Mouse (Mus musculus) layer of hippocampus, postnatal 36 days (tissue): Measurements from ENCODE around the gene Clgn. TPM values are rescaled to one million over a fixed set of nuclear protein-coding genes. Genes with fewer than 3 reads are reported as not detected.

ENCODE experiments used
- DNase-seq, 2 experiments: peaks; one replicate each; pipeline ENCODE4 v3.0.0; 2022
- total RNA-seq, 2 experiments: library from RNA; stranded (reverse); gene quantifications; 2 replicates each; pipeline ENCODE4 v1.2.3; 2021

Clgn gene
- 1 to 10 TPM; 8.3 to 9.2 TPM for total RNA-seq

- DNase-seq: peak; percentile 75
Observed at GRCm38 (mm10) chr8:83389316-83390005, at the start of gene Clgn. Gene Clgn, plus strand, starts transcription at chr8:83389867.

DNA sequence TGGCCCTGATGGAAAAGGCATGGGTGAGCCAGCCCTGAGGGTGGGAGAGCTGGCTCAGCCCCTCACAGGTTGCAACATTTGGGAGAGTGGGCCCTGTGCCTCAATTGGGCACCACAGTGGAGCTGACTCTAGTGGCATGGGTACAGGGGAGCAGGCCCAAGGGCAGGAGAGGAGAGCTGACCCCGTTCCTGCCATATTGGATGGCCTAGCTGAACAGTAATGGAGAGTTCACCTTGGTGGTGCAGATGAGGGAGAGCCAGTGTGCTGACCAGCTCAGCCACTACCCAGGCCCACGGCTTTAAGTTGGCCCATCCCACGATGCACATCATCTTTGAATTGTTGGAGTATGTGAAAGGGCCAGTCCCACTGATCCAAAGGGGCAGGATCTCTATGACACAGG lies 47.6 kb upstream of the Clgn start:
- DNase-seq: no peak

DNA sequence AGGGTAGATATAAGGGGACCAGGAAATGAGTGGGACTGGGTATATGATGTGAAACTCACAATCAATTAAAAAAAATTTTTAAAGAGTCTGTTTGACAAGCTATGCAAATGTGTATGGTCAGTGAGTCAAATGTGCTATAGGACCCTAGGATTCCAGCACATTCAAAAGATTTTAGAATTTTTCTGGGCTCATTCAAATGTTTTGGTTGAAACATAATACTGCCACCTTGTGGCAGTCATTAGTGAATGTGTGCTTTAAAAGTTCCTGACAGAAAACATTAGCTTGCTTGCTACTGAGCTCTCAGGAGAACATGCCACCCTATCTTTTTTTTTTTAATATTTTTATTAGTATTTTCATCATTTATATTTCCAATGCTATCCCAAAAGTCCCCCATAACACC lies 47.0 kb upstream of the Clgn start:
- DNase-seq: no peak

DNA sequence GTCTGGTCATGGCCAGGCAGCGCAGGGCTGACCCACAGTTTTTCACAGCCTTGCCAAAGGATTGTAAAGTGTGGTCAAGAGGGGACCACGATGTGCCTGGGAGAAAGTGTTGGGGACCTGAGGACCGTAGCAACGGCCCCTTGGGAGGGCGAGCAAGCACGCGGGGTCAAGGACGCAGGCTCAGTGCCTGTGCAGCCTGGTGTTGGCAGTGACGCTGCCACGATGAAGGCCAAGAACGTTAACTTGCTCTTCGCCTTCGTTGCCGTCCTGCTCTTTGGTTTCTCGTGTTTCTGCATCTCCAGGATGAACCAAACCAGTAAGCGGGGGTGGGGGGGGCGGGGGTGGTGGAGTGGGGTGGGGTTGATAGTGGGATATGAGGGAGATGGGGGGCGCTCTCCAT lies 41.4 kb upstream of the Clgn start, which contains the start of gene Mgat4d:
TSS of gene Mgat4d (plus strand) at position 209 of the 400 bp plus-strand sequence.
- DNase-seq: no peak

- no peak for DNase-seq
Observed at GRCm38 (mm10) chr8:83351315-83351714, 38.4 kb upstream of the Clgn start.

- DNase-seq: no peak
Observed at GRCm38 (mm10) chr8:83363156-83363769, 26.4 kb upstream of the Clgn start.

GRCm38 (mm10) chr8:83377231-83377630 lies 12.4 kb upstream of the Clgn start:
- no peak for DNase-seq

DNA sequence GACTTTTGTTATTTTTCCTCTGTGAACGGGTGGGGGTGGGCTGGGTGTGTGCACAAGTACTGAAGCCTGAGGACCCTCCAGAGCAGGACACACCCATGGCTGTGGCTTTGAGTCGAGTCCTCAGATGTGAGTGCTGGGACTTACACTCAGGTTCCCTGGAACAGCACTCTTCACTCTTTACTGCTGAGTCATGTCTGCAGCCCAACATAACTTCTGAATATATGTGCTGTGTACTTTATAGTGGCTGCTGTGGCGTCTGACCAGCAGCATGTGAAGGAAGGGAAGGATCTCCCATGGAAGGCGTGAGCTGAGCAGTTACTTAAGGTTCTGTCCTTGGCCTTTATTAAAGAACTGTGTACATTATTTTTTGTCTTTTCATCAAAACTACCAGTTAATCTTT lies 9.5 kb upstream of the Clgn start:
- no peak for DNase-seq

DNA sequence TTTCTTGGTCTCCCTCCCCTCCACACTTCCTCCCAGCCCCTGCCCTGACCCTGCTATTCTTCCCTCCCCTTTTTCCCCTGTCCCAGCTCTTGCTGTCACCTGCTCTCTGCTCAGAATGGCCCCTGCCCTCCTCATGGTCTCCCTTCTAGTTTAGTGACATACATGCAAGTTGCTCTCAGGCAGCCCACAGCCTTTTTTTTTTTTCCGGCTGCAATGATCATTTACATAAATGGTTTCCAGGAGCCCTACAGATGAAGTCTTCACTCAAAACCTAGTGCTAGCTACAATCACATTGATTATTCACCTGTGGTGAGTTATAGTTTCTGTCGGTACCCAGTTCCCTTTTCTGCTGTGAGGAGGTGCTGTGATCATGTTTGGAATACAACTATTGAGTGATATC lies 8.7 kb upstream of the Clgn start:
- DNase-seq: no peak

DNA sequence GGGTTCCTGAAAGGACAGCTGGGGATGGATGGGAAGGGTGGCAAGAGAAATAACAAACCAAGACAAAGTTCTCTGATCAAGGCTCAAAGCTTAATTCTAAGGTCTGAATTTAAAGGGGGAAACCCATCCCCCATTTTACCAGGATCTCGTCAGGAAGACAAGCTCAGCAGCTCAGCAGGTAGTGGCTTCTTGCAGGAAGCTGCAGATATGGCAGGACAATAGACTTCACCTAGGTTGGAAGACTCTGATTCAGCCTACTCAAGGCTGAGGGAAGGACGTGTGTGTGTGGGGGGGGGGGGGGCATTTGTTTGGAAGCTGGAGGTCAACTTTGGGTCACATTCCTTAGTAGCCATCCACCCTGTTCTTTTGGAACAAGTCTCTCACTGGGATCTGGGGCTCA lies 6.8 kb upstream of the Clgn start:
- DNase-seq: no peak

- DNase-seq: no peak
Observed at GRCm38 (mm10) chr8:83390006-83390701, 487 bp downstream of the Clgn start.

DNA sequence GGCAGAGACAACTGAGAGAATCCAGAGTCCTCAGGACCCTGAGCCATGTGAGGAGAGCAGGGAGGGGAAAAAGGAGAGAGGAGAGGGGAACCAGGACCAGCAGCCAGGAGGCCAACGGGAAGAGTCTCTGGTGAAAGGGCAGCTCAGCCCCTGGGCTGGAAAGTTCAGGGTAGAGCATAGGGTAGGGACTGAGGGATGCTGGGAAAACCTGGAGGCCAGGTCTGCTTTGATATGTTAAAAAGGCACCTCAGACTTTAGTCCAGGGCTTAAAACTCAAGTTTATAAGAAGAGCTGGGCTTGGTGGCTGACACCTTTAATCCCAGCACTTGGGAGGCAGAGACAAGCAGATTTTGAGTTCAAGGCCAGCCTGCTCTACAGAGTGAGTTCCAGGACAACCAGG lies 2.9 kb downstream of the Clgn start:
- no peak for DNase-seq

GRCm38 (mm10) chr8:83394325-83394724 lies 4.7 kb downstream of the Clgn start:
- no peak for DNase-seq

- no peak for DNase-seq
Observed at GRCm38 (mm10) chr8:83396680-83397079, 7.0 kb downstream of the Clgn start.

DNA sequence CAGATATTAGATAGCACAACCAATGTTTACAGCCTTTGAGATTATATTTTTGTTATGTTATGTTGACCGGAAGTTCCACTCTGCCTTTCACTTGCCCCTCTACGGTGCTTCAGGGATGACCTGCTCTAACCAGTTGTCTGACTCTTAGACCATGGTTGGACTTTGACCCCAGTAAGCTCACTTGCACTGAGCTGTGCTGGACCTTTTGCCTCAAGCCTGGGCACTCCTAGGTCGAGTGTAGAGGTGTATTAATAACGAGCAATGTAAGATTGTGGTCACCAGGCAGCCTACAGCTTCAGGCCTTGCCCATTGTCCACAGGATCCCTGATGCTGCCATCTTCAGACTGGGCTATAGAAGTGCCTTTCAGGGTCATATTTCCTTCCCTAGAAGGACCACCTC lies 8.1 kb downstream of the Clgn start:
- DNase-seq: no peak

DNA sequence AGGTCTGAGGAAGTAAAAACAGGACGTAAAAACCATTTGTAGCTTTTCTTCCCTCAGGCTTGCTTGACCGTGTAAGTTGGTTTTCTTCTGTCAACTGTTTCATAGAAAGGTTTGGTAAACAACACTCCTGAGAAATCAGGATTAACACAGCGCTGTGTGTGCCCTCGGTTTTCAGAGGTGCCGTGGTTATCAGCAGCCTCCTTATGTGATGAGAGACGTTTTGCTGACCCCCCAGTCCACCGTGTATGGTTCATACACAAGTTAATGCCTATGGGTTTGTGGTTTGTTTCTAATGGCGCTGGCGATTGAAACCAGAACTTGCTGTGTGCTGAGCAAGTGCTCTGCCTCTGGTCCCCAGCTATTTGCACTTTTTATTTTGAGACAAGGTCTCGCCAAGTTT lies 15.9 kb downstream of the Clgn start:
- DNase-seq: no peak

- DNase-seq: no peak
Observed at GRCm38 (mm10) chr8:83406836-83407235, 17.2 kb downstream of the Clgn start.

- DNase-seq: no peak
Observed at GRCm38 (mm10) chr8:83408496-83408895, 18.8 kb downstream of the Clgn start.

DNA sequence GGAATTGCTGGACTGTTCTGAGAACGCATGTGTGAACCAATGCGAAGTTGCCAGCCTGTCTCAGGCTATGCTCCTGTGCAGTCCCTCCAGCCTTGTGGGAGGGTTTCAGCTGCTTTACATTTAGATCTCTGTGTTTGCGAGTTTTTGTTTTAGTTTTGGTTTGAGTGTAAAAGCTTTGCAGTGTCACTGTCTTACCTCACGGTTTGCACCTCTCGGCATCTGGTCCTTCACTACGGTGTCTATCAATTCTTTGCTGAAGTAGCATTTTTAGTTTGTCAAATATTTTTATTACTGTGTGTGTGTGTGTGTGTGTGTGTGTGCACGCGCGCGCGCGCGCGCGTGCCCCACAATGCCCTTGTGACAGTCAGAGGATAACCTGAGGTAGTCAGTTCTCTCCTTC lies 27.2 kb downstream of the Clgn start:
- no peak for DNase-seq

GRCm38 (mm10) chr8:83417970-83418369 lies 28.3 kb downstream of the Clgn start:
- no peak for DNase-seq

DNA sequence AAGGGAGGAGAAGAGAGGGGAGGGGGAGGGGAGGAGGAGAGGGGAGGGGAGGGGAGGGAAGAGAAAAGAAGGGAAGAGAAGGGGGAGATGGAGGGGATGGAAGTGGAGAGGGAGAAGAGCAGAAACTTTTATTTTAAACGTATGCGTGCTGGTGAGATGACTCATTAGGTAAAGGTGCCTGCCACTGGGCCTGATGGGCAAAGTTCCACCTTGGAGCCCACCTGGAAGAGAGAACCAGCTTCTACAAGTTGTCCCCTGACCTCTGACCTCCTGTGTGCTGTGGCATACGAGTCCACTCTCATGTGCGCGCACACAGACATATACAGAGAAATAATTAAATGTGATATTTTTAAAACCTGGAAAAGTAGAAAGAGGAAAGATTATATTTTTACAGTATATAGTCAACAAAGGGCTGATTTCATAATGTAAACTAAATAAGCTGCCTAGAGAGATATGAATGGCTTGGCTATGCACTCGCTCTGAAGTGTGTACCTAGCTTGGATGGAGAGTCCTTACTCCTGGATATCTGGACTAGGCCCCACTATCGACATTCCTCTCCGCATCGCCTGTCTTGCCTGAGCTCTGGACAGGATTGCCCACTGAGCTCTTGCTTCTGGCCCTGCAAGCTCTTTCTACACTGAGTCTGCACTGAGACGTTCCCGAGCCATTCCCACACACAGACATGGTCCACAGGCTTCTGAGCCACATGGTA lies 29.3 kb downstream of the Clgn start:
- DNase-seq: no peak

GRCm38 (mm10) chr8:83421354-83421753 lies 31.7 kb downstream of the Clgn start:
- DNase-seq: no peak
